Mouse (Mus musculus) macrophage (primary cell): ENCODE results near the gene 4930568D16Rik. TPM values are rescaled to one million over a fixed set of nuclear protein-coding genes. Genes with fewer than 3 reads are reported as not detected.

Source experiments
- H3K27ac ChIP-seq: fragments of 350-480 bp; formaldehyde crosslinking; 2 replicates; pipeline ENCODE4 v1.9.0; 2021
- H3K36me3 ChIP-seq: fragments of 350-480 bp; formaldehyde crosslinking; 2 replicates; pipeline ENCODE4 v1.9.0; 2021; ENCODE audit errors: inconsistent target
- H3K4me3 ChIP-seq: fragments of 350-480 bp; formaldehyde crosslinking; 2 replicates; pipeline ENCODE4 v1.9.0; 2021; ENCODE audit errors: inconsistent target
- H3K79me2 ChIP-seq: fragments of 350-480 bp; formaldehyde crosslinking; 2 replicates; pipeline ENCODE4 v1.9.0; 2021; ENCODE audit errors: inconsistent target
- WGBS: methylation state at CpG from one replicate; pipeline ENCODE4 v1.1.7; 2026; ENCODE audit warnings: inconsistent platforms; ENCODE audit not compliant: missing documents; 5-methylcytosine and 5-hydroxymethylcytosine counted together
- polyA plus RNA-seq: library from polyadenylated mRNA; stranded (reverse); fragments of 250-400 nt; gene quantifications from 3 replicates; pipeline ENCODE4 v1.2.4, GENCODE M21; 2018; ENCODE audit warnings: inconsistent platforms

The 4930568D16Rik gene
- polyA plus RNA-seq, 1 experiment from 2014 or later = not detected

GRCm38 (mm10) chr2:35333670-35334069, 33.9 kb downstream of the 4930568D16Rik start:
- H3K79me2 ChIP-seq = peaks cover 81% of the 10 kb centered on the region
- no peak overlapping the region; the same call in 1 of the 2 replicates for H3K4me3 ChIP-seq
- no peaks in the 10 kb centered on the region for H3K36me3 ChIP-seq
- H3K27ac ChIP-seq = peak overlapping the region; percentile 1

GRCm38 (mm10) chr2:35331205-35331604, 36.3 kb downstream of the 4930568D16Rik start:
- WGBS = 82% methylated on average over 2 of the region's 2 CpGs
- H3K79me2 ChIP-seq = peaks cover 98% of the 10 kb centered on the region
- no peaks in the 10 kb centered on the region for H3K36me3 ChIP-seq
- no peak overlapping the region for H3K4me3 ChIP-seq
- peak overlapping the region; percentile 71 for H3K27ac ChIP-seq

GRCm38 (mm10) chr2:35329061-35329460, 38.5 kb downstream of the 4930568D16Rik start:
- peaks cover 95% of the 10 kb centered on the region for H3K79me2 ChIP-seq
- H3K4me3 ChIP-seq = no peak overlapping the region
- peaks cover 18% of the 10 kb centered on the region for H3K36me3 ChIP-seq
- WGBS = 78% methylated on average over 2 of the region's 2 CpGs
- no peak overlapping the region; the same call in 1 of the 2 replicates for H3K27ac ChIP-seq

- WGBS = 48% methylated on average over 11 of the region's 11 CpGs
- peaks cover 95% of the 10 kb centered on the region for H3K79me2 ChIP-seq
- H3K4me3 ChIP-seq = no peak overlapping the region
- H3K27ac ChIP-seq = peak overlapping the region; percentile 74
- H3K36me3 ChIP-seq = peaks cover 26% of the 10 kb centered on the region
Measured at GRCm38 (mm10) chr2:35328064-35328792, 39.3 kb downstream of the 4930568D16Rik start.

GRCm38 (mm10) chr2:35327583-35327982, 39.9 kb downstream of the 4930568D16Rik start:
- Histone ChIP-seq H3K4me3 (no peak overlapping the region), H3K36me3 (peaks cover 33% of the 10 kb centered on the region), H3K27ac (peak overlapping the region; percentile 74), H3K79me2 (peaks cover 89% of the 10 kb centered on the region)
- WGBS = 6% methylated on average over 10 of the region's 10 CpGs

GRCm38 (mm10) chr2:35326931-35327330, 40.6 kb downstream of the 4930568D16Rik start:
- H3K4me3 ChIP-seq = no peak overlapping the region
- H3K79me2 ChIP-seq = peaks cover 82% of the 10 kb centered on the region
- H3K36me3 ChIP-seq = peaks cover 39% of the 10 kb centered on the region
- WGBS = 0% methylated on average over 1 of the region's 1 CpGs
- H3K27ac ChIP-seq = peak overlapping the region; percentile 74

- peaks cover 49% of the 10 kb centered on the region for H3K36me3 ChIP-seq
- peaks cover 72% of the 10 kb centered on the region for H3K79me2 ChIP-seq
- WGBS = 84% methylated on average over 10 of the region's 10 CpGs
- H3K27ac ChIP-seq = no peak overlapping the region
- no peak overlapping the region for H3K4me3 ChIP-seq
Measured at GRCm38 (mm10) chr2:35325930-35326329, 41.6 kb downstream of the 4930568D16Rik start.

- 93% methylated on average over 10 of the region's 10 CpGs for WGBS
- Histone ChIP-seq H3K36me3 (peaks cover 83% of the 10 kb centered on the region), H3K4me3 (no peak overlapping the region), H3K79me2 (peaks cover 39% of the 10 kb centered on the region), H3K27ac (no peak overlapping the region)
Measured at GRCm38 (mm10) chr2:35322404-35323164, 44.9 kb downstream of the 4930568D16Rik start.

- no peak overlapping the region for H3K27ac ChIP-seq
- H3K36me3 ChIP-seq = peaks cover 100% of the 10 kb centered on the region
Measured at GRCm38 (mm10) chr2:35320399-35320798, 47.1 kb downstream of the 4930568D16Rik start.

GRCm38 (mm10) chr2:35318405-35318804, 49.1 kb downstream of the 4930568D16Rik start:
- H3K27ac ChIP-seq = no peak overlapping the region
- peaks cover 97% of the 10 kb centered on the region for H3K36me3 ChIP-seq
- peaks cover 2% of the 10 kb centered on the region; the same call in 1 of the 2 replicates for H3K79me2 ChIP-seq
- WGBS = 97% methylated on average over 12 of the region's 12 CpGs
- H3K4me3 ChIP-seq = no peak overlapping the region

More at GRCm38 (mm10) chr2:35320399-35320798, 47.1 kb downstream of the 4930568D16Rik start:
- peaks cover 19% of the 10 kb centered on the region for H3K79me2 ChIP-seq
- no peak overlapping the region for H3K4me3 ChIP-seq
- 96% methylated on average over 14 of the region's 15 CpGs for WGBS

GRCm38 (mm10) chr2:35317604-35318003, 49.9 kb downstream of the 4930568D16Rik start:
- Histone ChIP-seq H3K4me3 (no peak overlapping the region), H3K27ac (no peak overlapping the region), H3K79me2 (no peaks in the 10 kb centered on the region; the same call in 1 of the 2 replicates), H3K36me3 (peaks cover 89% of the 10 kb centered on the region)
- 93% methylated on average over 4 of the region's 4 CpGs for WGBS

- Histone ChIP-seq H3K4me3 (no peak overlapping the region), H3K36me3 (peaks cover 58% of the 10 kb centered on the region), H3K27ac (no peak overlapping the region), H3K79me2 (no peaks in the 10 kb centered on the region)
- 34% methylated on average over 3 of the region's 3 CpGs for WGBS
Measured at GRCm38 (mm10) chr2:35314300-35314699, 53.2 kb downstream of the 4930568D16Rik start.

GRCm38 (mm10) chr2:35309906-35310493, 57.5 kb downstream of the 4930568D16Rik start:
- H3K4me3 ChIP-seq = no peak overlapping the region
- 96% methylated on average over 4 of the region's 4 CpGs for WGBS
- H3K27ac ChIP-seq = no peak overlapping the region
- no peaks in the 10 kb centered on the region for H3K79me2 ChIP-seq
- H3K36me3 ChIP-seq = peaks cover 48% of the 10 kb centered on the region

GRCm38 (mm10) chr2:35308166-35308565, 59.4 kb downstream of the 4930568D16Rik start:
- H3K79me2 ChIP-seq = no peaks in the 10 kb centered on the region
- no peak overlapping the region for H3K27ac ChIP-seq
- no peak overlapping the region for H3K4me3 ChIP-seq
- WGBS = 8% methylated on average over 1 of the region's 1 CpGs
- peaks cover 52% of the 10 kb centered on the region for H3K36me3 ChIP-seq
